Mouse (Mus musculus) layer of hippocampus, adult 2 months (tissue): ENCODE results near the gene Eif4b. TPM values are rescaled to one million over a fixed set of nuclear protein-coding genes. Genes with fewer than 3 reads are reported as not detected.

ENCODE experiments used
- DNase-seq, 2 experiments: peaks; one replicate each; pipeline ENCODE4 v3.0.0; 2022; ENCODE audit warnings: low spot score in 2 of 2
- H3K27ac ChIP-seq: fragments of 200-600 bp; 2 replicates; pipeline ENCODE4 v1.8.1; 2022
- H3K4me3 ChIP-seq: fragments of 200-600 bp; 2 replicates; pipeline ENCODE4 v1.8.1; 2022; ENCODE audit warnings: mild to moderate bottlenecking
- CTCF ChIP-seq: fragments of 200-600 bp; conservative IDR thresholded peaks from 2 replicates; pipeline ENCODE4 v1.8.1; 2022; ENCODE audit warnings: antibody characterized with exemption, mild to moderate bottlenecking, moderate library complexity
- total RNA-seq, 2 experiments: library from RNA; stranded (reverse); gene quantifications; 2 replicates each; pipeline ENCODE4 v1.2.3; 2021

Eif4b gene
- total RNA-seq, 2 experiments from 2014 or later = 196 to 199 TPM

DNA sequence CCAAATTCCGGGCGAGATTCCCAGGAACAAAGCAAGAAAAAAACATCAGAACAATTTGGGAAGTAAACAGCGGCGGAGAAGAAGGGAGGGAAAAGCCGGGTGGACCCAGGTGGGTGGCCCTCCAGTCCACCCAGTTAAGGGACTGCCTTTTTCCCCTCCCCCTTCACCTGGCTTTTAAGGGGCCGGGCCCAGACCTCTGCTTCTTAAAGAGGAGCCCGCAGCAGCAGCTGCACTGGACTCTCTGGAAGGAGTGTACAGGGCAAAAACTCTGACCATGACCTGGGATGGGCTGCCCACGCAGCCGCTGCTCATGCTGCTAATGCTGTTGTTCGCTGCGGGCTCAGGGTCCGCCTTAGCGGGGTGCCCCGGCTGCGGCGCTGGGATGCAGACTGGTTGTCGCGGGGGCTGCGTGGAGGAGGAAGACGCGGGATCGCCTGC lies 70.7 kb downstream of the Eif4b start, which contains the start of gene Igfbp6:
Igfbp6 (plus strand) TSS at position 89 of the 438 bp plus-strand sequence.
- Histone ChIP-seq H3K4me3 (peak within 1 kb of the TSS; percentile 28), H3K27ac (peak within 1 kb of the TSS; percentile 67)
- no peak for DNase-seq
- no peak for TF ChIP-seq CTCF

GRCm38 (mm10) chr15:102144726-102145125 lies 71.2 kb downstream of the Eif4b start:
- Histone ChIP-seq H3K27ac (peak overlapping the region; percentile 67), H3K4me3 (peak overlapping the region; percentile 28)
- no peak for DNase-seq
- TF ChIP-seq CTCF = no peak

GRCm38 (mm10) chr15:102145330-102145729 lies 71.8 kb downstream of the Eif4b start:
- TF ChIP-seq CTCF = no peak
- Histone ChIP-seq H3K4me3 (no peak overlapping the region), H3K27ac (0 out of 2 replicates have a peak overlapping the region, but pooled peaks have one; percentile 67)
- DNase-seq = no peak

- no peak for TF ChIP-seq CTCF
- no peak overlapping the region for H3K27ac ChIP-seq
- DNase-seq = no peak
- no peak overlapping the region for H3K4me3 ChIP-seq
These were observed 72.5 kb downstream of the Eif4b start for GRCm38 (mm10) chr15:102146089-102146488.

Other genes starting within 250 kb of the Eif4b start
- gene Krt1, start 223.0 kb upstream of the Eif4b start, total RNA-seq = 1 to 10 TPM; 1.6 to 3.9 TPM
- gene Krt77, start 204.1 kb upstream of the Eif4b start, total RNA-seq = 10 to 100 TPM; 13.3 to 16.2 TPM
- gene Krt76, start 180.9 kb upstream of the Eif4b start, total RNA-seq = not detected
- not detected for gene Krt4, start 149.0 kb upstream of the Eif4b start, total RNA-seq
- not detected for gene Krt79, start 133.4 kb upstream of the Eif4b start, total RNA-seq
- not detected for gene Krt78, start 119.5 kb upstream of the Eif4b start, total RNA-seq
- under 1 TPM in 1 of 2 experiments, not detected in 1; 0.26 TPM for gene Krt8, start 69.3 kb upstream of the Eif4b start, total RNA-seq
- gene Krt18, start 45.6 kb upstream of the Eif4b start, total RNA-seq = under 1 TPM; 0.32 to 0.67 TPM
- gene Tns2, start 26.6 kb downstream of the Eif4b start, total RNA-seq = 10 to 100 TPM; 18.4 to 25.0 TPM
- 100 to 1,000 TPM; 151 to 155 TPM for gene Spryd3, start 62.5 kb downstream of the Eif4b start, total RNA-seq
- 1 to 10 TPM; 6.9 to 7.7 TPM for gene Igfbp6, start 70.6 kb downstream of the Eif4b start, total RNA-seq
- not detected for gene Soat2, start 76.8 kb downstream of the Eif4b start, total RNA-seq
- 10 to 100 TPM; 68.3 to 76.5 TPM for gene Zfp740, start 129.5 kb downstream of the Eif4b start, total RNA-seq
- 10 to 100 TPM; 39.5 to 40.4 TPM for gene Csad, start 131.0 kb downstream of the Eif4b start, total RNA-seq
- gene Itgb7, start 158.2 kb downstream of the Eif4b start, total RNA-seq = 1 to 10 TPM; 1.0 to 3.9 TPM
- gene Rarg, start 183.7 kb downstream of the Eif4b start, total RNA-seq = 10 to 100 TPM; 12.2 to 14.1 TPM
- gene Gm9918, start 196.8 kb downstream of the Eif4b start, total RNA-seq = not detected
- 10 to 100 TPM; 34.2 to 40.9 TPM for gene Mfsd5, start 205.7 kb downstream of the Eif4b start, total RNA-seq
- gene Espl1, start 222.5 kb downstream of the Eif4b start, total RNA-seq = 1 to 10 TPM; 1.7 to 2.1 TPM